Mouse (Mus musculus) embryonic facial prominence, embryonic 14.5 days (tissue): Measurements from ENCODE around the gene Pcbp4. TPM values are rescaled to one million over a fixed set of nuclear protein-coding genes. Genes with fewer than 3 reads are reported as not detected.
A peak's percentile ranks its signal among the peaks of the same experiment; 100 is the strongest.

Source experiments
- ATAC-seq: fragments of 200-750 bp; cut with Nextera tagmentation; 2 replicates; pipeline ENCODE4 v1.8.0; 2017; ENCODE audit warnings: low read depth, moderate number of reproducible peaks, moderate TSS enrichment
- DNase-seq: peaks from one replicate; pipeline ENCODE4 v3.0.0-alpha.2; 2015; ENCODE audit warnings: low spot score
- H3K27ac ChIP-seq: fragments of 300-500 bp; sonication (generic); replicated peaks from 2 replicates; pipeline ENCODE4 v1.5.1; 2014; ENCODE audit warnings: low read depth, mild to moderate bottlenecking, low read length, moderate library complexity
- H3K27me3 ChIP-seq: fragments of 300-500 bp; sonication (generic); replicated peaks from 2 replicates; pipeline ENCODE4 v1.6.1; 2014; ENCODE audit warnings: low read length; ENCODE audit not compliant: control insufficient read depth, insufficient read depth
- H3K36me3 ChIP-seq: fragments of 300-500 bp; sonication (generic); 2 replicates; pipeline ENCODE4 v1.6.1; 2014; ENCODE audit warnings: low read length, mixed read lengths; ENCODE audit not compliant: control insufficient read depth, insufficient read depth
- H3K4me1 ChIP-seq: fragments of 300-500 bp; sonication (generic); 2 replicates; pipeline ENCODE4 v1.6.1; 2014; ENCODE audit warnings: antibody characterized with exemption, low read length; ENCODE audit not compliant: control insufficient read depth, insufficient read depth
- H3K4me2 ChIP-seq: fragments of 300-500 bp; sonication (generic); 2 replicates; pipeline ENCODE4 v1.6.1; 2014; ENCODE audit warnings: low read depth, mild to moderate bottlenecking, low read length, moderate library complexity, mixed read lengths
- H3K4me3 ChIP-seq: fragments of 300-500 bp; sonication (generic); 2 replicates; pipeline ENCODE4 v1.5.1; 2014; ENCODE audit warnings: low read depth, mild to moderate bottlenecking, low read length
- H3K9ac ChIP-seq: fragments of 300-500 bp; sonication (generic); 2 replicates; pipeline ENCODE4 v1.6.1; 2014; ENCODE audit warnings: low read depth, mild to moderate bottlenecking, low read length, moderate library complexity, mixed read lengths
- H3K9me3 ChIP-seq: fragments of 300-500 bp; sonication (generic); 2 replicates; pipeline ENCODE4 v1.6.1; 2016; ENCODE audit warnings: low read length; ENCODE audit not compliant: control insufficient read depth
- WGBS: fragments of 180-500 bp; shearing (Covaris S2); extraction: QIAGEN DNeasy Blood & Tissue Kit; methylation state at CpG from one replicate; pipeline ENCODE4 v1.1.7; 2014; 5-methylcytosine and 5-hydroxymethylcytosine counted together
- polyA plus RNA-seq: library from polyadenylated mRNA; unstranded; fragments of >200 nt; fragmentation: Nextera tagmentation; extraction: Ambion mirVana; gene quantifications from 2 replicates; pipeline ENCODE4 v1.2.1, GENCODE M21; 2014

Gene Pcbp4
- polyA plus RNA-seq, 1 experiment from 2014 or later: 90.2 TPM

DNA sequence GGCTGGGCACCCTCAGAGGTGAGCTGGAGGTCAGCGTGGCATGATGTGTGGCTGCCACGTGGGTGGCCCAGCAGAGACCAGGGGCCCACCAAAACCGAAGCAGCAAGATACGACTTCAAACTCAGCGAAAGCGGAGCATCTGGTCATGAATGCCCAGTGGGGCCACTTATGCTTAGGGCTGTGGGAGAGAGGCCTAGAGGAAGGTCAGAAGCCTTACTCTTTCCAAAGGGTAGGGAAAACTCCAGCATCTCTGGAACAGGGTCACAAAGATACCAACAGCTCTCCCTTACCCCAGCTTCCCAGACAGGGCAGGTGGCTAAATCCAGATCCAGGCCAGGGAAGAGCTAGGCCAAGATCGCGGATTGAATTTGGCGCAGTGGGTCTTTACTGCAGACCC lies 4.1 kb downstream of the Pcbp4 start:
- H3K36me3 ChIP-seq: peaks cover 24% of the 10 kb centered on the region
- H3K9ac ChIP-seq: peak overlapping the region; percentile 35; the same call in 1 of the 2 replicates
- no peaks in the 10 kb centered on the region for H3K27me3 ChIP-seq
- peak overlapping the region; percentile 61; the same call in 1 of the 2 replicates for H3K27ac ChIP-seq
- H3K4me1 ChIP-seq: peaks cover 48% of the 10 kb centered on the region
- peak overlapping the region; percentile 92 for H3K4me2 ChIP-seq
- no peak for DNase-seq
- H3K4me3 ChIP-seq: peak overlapping the region; percentile 74; the same call in 1 of the 2 replicates
- WGBS: 45% methylated on average over 9 of the region's 9 CpGs
- ATAC-seq: peak; percentile 1; the same call in 1 of the 2 replicates
- H3K9me3 ChIP-seq: no peaks in the 10 kb centered on the region

DNA sequence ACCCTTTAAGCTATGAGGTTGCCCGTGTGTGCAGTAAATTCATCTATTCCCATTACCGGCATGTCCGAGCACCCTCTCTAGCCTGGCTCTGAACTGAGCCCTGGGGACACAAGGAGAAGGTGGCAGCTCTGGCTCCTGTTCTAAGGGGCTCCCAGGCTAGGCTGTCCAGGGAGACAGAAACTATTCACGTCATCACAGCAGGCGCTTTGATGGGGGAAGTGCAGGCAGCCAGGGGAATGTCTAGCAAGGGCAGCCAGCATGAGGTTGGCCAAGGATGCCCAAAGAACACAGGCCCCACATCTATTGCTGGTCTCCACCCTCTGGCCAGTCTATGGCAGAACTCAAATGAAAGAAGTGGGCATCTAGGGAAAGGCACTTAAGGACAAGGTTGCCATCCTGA lies 4.8 kb downstream of the Pcbp4 start:
- ATAC-seq (no peak), DNase-seq (no peak)
- Histone ChIP-seq H3K4me1 (peaks cover 43% of the 10 kb centered on the region), H3K4me2 (peak overlapping the region; percentile 92; the same call in 1 of the 2 replicates), H3K4me3 (no peak overlapping the region), H3K27ac (no peak overlapping the region), H3K9me3 (no peaks in the 10 kb centered on the region), H3K36me3 (peaks cover 31% of the 10 kb centered on the region), H3K9ac (no peak overlapping the region), H3K27me3 (no peaks in the 10 kb centered on the region)
- WGBS: 66% methylated on average over 5 of the region's 5 CpGs

DNA sequence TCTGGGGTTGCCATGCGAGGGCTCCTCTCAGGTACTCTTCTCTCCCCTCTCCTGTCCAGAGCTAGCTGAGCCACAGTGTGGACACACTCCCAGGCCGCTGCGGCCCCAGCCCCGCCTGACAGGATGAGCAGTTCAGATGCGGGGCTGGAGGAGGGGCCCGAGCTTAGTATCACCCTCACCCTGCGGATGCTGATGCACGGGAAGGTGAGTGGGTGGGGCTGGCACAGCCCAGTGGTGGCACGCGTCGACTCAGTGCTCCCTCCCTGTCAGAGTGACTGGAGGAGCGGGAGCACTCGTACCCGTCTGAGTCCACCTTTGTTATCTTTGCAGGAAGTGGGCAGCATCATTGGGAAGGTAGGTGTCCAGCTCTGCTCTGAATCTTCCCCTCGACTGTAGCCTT lies 6.9 kb downstream of the Pcbp4 start:
- Histone ChIP-seq H3K9ac (peak overlapping the region; percentile 10; the same call in 1 of the 2 replicates), H3K36me3 (peaks cover 44% of the 10 kb centered on the region), H3K27ac (no peak overlapping the region), H3K4me3 (no peak overlapping the region), H3K4me2 (no peak overlapping the region), H3K4me1 (peaks cover 39% of the 10 kb centered on the region), H3K9me3 (no peaks in the 10 kb centered on the region), H3K27me3 (no peaks in the 10 kb centered on the region)
- ATAC-seq (no peak), DNase-seq (no peak)
- WGBS: 80% methylated on average over 15 of the region's 15 CpGs

DNA sequence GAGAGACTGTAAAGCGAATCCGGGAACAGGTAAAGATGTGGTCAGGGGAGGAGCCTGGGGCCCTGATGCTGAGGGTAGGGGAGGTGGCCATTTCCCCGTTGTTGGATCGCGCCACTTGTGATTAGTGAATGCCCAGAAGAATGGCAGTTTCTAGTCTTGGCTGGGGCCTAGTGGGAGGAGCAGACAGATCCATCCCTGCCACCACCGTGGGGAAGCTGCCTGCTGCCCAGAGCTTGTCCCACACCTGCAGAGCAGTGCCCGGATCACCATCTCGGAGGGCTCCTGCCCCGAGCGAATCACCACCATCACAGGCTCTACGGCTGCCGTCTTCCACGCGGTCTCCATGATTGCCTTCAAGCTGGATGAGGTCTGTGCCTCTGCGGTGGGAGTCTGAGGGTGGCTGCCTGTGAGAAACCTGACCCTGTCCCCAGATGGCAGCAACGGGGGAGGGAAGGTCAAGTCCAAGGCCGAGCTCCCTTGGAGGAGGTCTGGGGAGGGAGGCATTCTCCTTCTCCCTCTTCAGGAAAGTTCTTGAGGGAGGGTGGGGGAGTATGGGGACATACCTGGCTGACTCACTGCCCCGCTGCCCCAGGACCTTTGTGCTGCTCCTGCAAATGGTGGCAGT lies 7.4 kb downstream of the Pcbp4 start:
- peaks cover 44% of the 10 kb centered on the region for H3K36me3 ChIP-seq
- no peak overlapping the region for H3K4me3 ChIP-seq
- H3K27ac ChIP-seq: no peak overlapping the region
- peaks cover 33% of the 10 kb centered on the region for H3K4me1 ChIP-seq
- DNase-seq: no peak
- H3K4me2 ChIP-seq: no peak overlapping the region
- WGBS: 70% methylated on average over 18 of the region's 18 CpGs
- H3K9me3 ChIP-seq: no peaks in the 10 kb centered on the region
- H3K9ac ChIP-seq: 0 out of 2 replicates have a peak overlapping the region, but pooled peaks have one; percentile 10
- H3K27me3 ChIP-seq: no peaks in the 10 kb centered on the region
- no peak for ATAC-seq

DNA sequence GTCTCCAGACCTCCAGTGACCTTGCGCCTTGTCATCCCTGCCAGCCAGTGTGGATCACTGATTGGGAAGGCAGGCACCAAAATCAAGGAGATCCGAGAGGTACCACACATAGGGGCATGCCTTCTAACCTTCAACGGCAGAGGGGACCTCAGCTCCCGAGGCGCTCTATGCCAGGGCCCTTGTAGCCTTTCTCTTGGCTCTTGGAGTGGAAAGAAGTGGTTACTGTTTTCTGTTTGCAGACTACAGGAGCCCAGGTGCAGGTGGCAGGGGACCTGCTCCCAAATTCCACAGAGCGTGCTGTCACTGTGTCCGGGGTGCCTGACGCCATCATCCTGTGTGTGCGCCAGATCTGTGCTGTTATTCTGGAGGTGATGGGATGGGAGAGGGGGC lies 7.9 kb downstream of the Pcbp4 start:
- DNase-seq (no peak), ATAC-seq (no peak)
- Histone ChIP-seq H3K4me3 (no peak overlapping the region), H3K4me2 (no peak overlapping the region), H3K27ac (no peak overlapping the region), H3K4me1 (peaks cover 28% of the 10 kb centered on the region), H3K36me3 (peaks cover 44% of the 10 kb centered on the region), H3K27me3 (no peaks in the 10 kb centered on the region), H3K9me3 (no peaks in the 10 kb centered on the region), H3K9ac (no peak overlapping the region)
- 93% methylated on average over 8 of the region's 9 CpGs for WGBS

DNA sequence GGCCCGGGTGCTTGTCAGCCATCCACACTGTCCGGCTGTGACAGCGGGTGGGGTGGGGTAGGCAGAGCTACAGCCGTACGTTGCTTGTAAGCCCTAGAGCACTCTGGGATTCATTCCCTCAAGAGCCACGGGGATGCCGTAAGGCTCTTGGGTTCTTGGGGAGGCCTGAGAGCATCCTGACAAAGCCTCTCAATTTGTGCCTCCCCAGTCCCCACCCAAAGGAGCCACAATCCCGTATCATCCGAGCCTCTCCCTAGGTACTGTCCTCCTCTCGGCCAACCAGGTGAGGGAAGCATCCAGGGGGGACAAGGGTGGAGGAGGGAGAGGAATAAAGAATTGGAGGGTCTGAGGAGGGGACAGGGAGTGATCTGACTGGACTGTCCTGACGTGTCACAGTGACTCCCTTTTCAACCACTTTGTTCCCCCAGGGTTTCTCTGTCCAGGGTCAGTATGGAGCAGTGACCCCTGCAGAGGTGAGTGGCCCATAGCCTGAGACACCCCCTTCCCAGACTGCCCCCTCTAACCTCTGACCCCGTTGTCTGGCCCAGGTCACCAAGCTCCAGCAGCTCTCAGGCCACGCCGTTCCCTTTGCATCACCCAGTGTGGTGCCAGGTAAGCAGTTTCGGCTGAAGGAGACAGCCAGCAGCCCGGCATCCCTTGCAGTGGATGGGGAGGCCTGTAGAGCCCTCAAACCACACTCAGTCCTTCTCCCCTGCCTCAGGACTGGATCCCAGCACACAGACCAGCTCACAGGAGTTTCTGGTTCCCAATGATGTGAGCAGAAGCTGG lies 8.7 kb downstream of the Pcbp4 start:
- Histone ChIP-seq H3K27me3 (no peaks in the 10 kb centered on the region), H3K9me3 (no peaks in the 10 kb centered on the region), H3K36me3 (peaks cover 44% of the 10 kb centered on the region), H3K4me3 (no peak overlapping the region), H3K9ac (no peak overlapping the region), H3K27ac (no peak overlapping the region), H3K4me1 (peaks cover 20% of the 10 kb centered on the region), H3K4me2 (no peak overlapping the region)
- DNase-seq (no peak), ATAC-seq (no peak)
- WGBS: 83% methylated on average over 16 of the region's 16 CpGs

DNA sequence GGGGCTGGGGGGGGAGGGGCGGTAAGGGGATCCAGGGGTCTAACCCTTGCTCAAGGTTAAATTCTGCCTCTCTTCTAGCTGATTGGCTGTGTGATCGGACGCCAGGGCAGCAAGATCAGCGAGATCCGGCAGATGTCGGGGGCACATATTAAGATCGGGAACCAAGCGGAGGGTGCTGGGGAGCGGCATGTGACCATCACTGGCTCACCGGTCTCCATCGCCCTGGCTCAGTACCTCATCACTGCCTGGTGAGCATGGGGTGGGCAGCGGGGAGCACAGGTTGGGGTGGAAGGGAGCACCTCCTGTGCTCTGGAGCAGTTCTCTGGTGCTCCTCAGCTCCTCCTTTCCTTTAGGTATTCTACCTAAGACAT lies 9.3 kb downstream of the Pcbp4 start:
- Histone ChIP-seq H3K9me3 (no peaks in the 10 kb centered on the region), H3K4me3 (no peak overlapping the region), H3K27ac (no peak overlapping the region), H3K4me2 (no peak overlapping the region), H3K36me3 (peaks cover 44% of the 10 kb centered on the region), H3K9ac (no peak overlapping the region), H3K27me3 (no peaks in the 10 kb centered on the region), H3K4me1 (peaks cover 14% of the 10 kb centered on the region)
- DNase-seq (no peak), ATAC-seq (no peak)
- 89% methylated on average over 12 of the region's 12 CpGs for WGBS

DNA sequence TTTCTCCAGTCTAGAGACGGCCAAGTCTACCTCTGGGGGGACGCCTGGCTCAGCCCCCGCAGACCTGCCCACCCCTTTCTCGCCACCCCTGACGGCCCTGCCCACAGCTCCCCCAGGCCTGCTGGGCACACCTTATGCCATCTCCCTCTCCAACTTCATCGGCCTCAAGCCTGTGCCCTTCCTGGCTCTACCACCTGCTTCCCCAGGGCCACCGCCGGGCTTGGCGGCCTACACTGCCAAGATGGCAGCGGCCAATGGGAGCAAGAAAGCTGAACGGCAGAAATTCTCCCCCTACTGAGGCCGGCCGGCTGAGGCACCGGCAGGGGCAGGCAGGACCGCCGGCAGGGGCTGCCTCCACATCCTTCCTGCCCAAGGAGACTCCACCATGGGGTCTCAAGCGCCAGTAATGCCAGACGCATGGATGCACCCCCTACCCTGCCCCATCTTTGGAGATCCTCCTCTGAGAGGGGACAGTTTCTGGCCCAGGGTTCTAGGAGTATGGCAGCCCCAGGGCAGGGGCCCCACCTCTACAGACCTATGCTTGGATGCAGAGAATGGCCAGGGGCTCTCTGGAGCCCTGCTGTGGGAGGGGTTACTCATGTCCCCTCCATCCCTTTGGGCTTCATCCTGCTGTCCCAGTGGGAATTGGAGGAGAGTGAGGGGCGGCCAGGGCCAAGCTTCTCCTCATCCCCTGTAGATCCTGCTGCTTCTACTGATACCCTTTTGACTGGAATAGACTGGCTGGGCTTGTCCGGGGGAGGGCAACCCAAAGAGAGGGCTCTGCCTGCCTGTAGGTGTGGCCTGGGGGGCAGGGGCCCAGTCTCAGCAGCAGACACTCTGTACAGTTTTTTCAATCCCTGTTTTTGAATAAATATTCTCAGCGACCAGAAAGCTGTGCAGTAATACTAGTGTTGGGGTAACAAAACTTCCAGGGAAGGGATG lies 10.3 kb downstream of the Pcbp4 start:
- no peak overlapping the region for H3K27ac ChIP-seq
- no peak for ATAC-seq
- WGBS: 84% methylated on average over 21 of the region's 21 CpGs
- no peak overlapping the region for H3K4me2 ChIP-seq
- no peak overlapping the region for H3K4me3 ChIP-seq
- H3K36me3 ChIP-seq: peaks cover 44% of the 10 kb centered on the region
- H3K9me3 ChIP-seq: no peaks in the 10 kb centered on the region
- peaks cover 4% of the 10 kb centered on the region for H3K4me1 ChIP-seq
- no peaks in the 10 kb centered on the region for H3K27me3 ChIP-seq
- no peak for DNase-seq
- no peak overlapping the region for H3K9ac ChIP-seq
